Mouse (Mus musculus) thymus, postnatal 0 days (tissue): ENCODE data around the gene Gm4131. TPM values are rescaled to one million over a fixed set of nuclear protein-coding genes. Genes with fewer than 3 reads are reported as not detected.
"Not testable (repeated sequence)": the region's sequence is repeated elsewhere in the genome, so short reads cannot be mapped to it uniquely, and the experiment has no call there.

Experiments used
- DNase-seq: peaks from one replicate; pipeline ENCODE4 v3.0.0-alpha.2; 2015; ENCODE audit warnings: low spot score
- polyA plus RNA-seq: library from polyadenylated mRNA; unstranded; fragments of >200 nt; fragmentation: Nextera tagmentation; extraction: Ambion mirVana; gene quantifications from 2 replicates; pipeline ENCODE4 v1.2.1, GENCODE M21; 2015

The Gm4131 gene
- polyA plus RNA-seq = not detected in 2 replicates

DNA sequence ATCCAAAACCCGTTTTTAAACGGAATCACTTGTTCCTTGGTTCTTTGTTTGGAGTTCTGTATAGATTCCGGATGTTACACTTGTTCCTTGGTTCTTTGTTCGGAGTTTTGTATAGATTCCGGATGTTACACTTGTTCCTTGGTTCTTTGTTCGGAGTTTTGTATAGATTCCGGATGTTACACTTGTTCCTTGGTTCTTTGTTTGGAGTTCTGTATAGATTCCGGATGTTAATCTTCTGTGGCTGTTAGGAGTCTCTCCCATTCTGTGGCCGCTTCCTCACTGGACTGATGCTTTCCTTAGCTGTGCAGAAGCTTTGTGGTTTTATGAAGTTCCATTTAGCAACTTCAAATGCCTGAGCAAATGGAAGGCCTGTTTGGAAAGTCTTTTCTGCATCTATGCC lies at the start of gene Gm4131:
Gene Gm4131, minus strand, starts transcription at position 101 of the 400 bp plus-strand sequence.
- not testable (repeated sequence) for DNase-seq

- no peak for DNase-seq
These were observed 43.2 kb upstream of the Gm4131 start for GRCm38 (mm10) chr14:62609904-62610303.

DNA sequence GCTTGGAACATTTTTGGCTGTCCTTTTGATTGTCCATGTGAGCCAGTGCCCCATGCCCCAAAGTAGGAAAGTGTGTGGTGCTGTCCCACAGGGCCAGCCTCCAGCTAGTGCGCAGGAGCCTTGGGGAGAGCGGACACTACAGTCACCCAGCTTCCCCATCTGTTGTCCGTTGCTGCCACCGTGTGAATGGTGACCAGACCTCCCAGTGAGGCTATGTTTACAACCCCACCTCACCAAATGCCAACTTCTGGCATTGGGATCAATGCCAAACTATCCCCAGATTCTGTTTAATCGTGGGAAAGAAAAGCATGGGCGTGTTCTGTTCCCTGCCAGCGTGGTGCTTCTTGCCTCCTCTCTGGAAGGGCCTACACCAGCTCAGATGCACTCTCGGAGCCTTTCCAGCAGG lies 41.1 kb upstream of the Gm4131 start:
- DNase-seq = no peak

DNA sequence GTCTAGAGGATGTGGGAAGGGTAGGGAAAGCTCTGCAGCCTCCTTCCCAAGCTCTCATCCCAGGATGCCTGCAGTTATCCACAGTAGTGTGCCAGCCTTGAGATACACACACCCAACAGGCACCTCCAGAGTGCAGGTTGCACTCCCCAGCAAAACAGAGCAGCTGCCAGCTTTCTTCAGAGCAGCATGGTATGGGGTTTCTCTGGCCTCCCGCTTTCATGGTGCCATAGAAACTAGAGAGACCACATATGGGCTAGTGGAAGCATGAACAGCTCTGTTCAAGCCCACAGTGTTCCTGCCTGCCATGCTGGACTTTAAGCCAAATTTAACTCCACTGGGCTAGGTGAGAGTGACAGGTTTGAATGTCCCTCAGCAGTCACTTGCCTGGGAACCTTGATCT lies 36.1 kb upstream of the Gm4131 start:
- no peak for DNase-seq

GRCm38 (mm10) chr14:62602271-62602670 lies 35.5 kb upstream of the Gm4131 start:
- DNase-seq = no peak

- DNase-seq = no peak
These were observed 33.4 kb upstream of the Gm4131 start for GRCm38 (mm10) chr14:62600109-62600522.

DNA sequence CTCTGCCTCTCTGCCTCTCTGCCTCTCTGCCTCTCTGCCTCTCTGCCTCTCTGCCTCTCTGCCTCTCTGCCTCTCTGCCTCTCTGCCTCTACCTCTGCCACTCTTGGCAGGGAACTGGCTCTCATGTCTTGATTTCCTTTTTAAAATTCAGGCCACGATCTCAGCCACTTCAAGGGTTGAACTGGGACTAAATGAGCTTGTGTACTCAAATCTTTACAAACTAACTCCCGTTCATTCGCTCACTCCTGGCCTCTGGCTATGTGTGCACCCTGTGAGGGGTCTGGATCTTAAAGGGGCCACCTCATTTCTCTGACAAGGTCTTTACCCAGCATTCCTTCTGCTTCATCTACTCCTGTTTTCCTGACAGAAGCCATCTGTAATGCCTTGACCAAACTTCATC lies 18.6 kb upstream of the Gm4131 start:
- no peak for DNase-seq

GRCm38 (mm10) chr14:62584637-62585036 lies 17.9 kb upstream of the Gm4131 start:
- no peak for DNase-seq

DNA sequence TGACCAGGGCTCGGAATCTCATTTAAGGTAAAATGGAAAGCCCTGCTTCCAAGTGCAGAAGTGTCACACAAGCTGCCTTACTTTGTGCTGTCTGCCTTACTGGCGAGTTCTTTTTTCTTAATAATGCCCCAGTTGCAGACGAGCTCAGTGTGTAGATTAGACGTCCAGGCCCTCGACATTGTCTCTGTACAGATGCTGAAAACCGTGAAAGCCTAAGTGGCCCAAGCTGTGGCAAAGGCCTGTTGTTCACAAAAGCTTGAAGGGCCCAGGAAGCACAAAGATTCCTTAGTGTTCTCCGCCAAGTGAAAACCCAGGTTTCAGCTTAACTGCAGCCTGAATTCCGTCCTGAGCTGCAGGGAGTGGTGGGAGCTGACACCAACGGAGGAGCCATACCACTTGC lies 15.0 kb upstream of the Gm4131 start:
- no peak for DNase-seq

DNA sequence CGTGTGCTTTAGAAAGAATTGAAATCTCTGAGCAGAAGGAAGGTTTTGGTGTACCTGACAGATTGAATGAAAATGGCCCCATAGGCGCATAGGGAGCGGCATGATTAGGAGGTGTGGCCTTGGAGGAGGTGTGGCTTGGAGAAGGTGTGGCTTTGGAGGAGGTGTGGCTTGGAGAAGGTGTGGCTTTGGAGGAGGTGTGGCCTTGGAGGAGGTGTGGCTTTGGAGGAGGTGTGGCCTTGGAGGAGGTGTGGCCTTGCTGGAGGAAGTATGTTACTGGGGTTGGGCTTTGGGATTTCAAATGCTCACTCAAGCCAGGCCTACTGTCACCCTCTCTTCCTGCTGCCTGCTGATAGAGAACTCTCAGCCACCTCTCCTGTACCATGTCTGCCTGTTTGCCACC lies 14.2 kb upstream of the Gm4131 start:
- DNase-seq = no peak

DNA sequence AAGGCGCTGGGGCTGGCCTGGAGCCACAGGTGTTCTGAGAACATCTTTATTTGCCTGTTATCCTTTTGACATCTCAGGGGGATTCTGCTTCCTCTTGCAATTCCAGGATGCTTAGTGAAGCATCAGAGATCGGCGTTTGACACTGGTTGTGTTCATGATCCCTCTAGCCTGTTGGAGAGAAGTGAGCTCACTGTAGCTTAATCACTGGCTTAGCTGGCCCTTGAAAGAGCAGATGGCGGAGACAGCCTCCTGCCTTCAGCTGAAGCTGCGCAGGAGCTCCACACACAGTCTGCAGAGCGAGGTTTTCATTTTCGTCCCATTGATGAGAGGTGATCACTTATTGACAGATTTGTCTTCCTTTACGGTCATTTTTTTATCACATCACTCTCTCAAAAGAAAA lies 9.1 kb upstream of the Gm4131 start:
- no peak for DNase-seq

DNA sequence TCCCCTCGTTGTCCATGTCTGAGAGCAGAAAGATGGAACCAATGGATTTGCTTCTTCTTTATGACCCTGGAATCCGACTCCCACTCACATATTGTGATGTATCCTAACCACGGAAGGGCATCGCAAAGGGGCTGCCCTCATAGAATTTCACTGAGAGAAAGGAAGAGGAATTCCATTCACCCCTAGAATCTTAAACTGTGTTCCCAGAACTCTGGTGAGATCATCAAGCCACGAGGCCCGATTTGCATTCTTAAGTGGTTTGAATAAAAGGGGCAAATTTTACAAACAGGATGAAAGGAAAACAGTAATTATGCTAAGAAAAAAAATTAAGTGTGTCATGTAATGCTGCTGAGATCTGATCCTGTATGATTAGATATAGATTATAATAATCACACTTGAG lies 8.2 kb upstream of the Gm4131 start:
- DNase-seq = no peak

DNA sequence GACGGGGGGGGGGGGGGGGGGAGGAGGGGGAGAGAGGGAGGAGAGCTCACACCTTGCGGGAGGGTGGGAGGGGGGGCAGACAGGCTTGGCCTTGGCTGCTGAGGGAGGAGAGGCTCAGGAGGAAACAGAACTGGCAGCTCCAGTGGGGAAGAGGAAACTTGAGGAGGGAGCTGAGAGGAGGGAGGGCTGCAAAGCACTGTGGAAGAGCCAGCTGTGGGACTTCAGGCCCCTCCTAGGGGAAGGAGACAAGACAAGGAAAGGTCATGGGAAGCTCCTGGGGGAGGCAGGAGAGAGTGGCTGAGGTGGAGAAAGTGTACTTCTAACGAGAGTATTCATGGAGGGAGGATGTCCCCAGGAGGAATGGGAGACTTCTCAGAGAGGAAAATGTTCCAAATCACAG lies 6.7 kb upstream of the Gm4131 start:
- no peak for DNase-seq

DNA sequence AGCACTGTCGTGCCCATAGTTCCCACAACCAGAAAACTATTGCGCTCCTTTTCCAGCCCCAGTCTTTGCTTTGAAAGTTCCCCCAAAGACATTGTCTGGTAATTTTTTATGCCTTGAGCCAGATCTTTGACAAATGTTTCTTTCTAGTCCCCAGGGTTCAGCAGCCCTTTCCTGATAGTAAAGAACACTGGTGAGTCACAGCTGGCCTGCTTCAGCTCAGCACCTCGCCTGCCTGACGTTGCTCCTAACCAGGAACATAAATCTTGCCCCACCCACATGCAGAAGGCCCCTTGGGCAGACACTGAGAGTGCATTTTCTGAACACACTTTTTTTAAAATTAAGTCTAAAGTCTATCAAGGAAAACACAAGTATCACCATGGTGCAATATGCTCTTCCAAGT lies 3.6 kb upstream of the Gm4131 start:
- DNase-seq = no peak

DNA sequence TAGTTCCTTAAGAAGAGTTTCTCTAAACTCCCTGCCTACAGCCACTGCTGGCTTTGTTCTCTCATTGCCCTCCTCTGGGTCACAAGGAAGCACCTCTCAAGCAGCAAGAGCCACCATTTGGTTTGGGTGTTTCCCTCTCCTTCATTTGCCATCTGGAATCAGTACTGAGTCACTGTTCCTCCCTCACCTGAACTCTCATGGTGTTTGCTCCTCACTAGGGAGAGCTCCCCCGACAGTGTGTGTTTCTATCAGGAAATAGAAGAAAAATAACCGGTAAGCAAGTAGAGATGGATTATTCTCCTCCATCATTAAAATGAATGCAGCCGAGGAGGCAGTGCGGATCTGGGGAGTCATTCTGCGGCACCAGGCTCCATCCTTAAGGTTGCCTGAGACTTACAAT lies 2.7 kb upstream of the Gm4131 start:
- no peak for DNase-seq

DNA sequence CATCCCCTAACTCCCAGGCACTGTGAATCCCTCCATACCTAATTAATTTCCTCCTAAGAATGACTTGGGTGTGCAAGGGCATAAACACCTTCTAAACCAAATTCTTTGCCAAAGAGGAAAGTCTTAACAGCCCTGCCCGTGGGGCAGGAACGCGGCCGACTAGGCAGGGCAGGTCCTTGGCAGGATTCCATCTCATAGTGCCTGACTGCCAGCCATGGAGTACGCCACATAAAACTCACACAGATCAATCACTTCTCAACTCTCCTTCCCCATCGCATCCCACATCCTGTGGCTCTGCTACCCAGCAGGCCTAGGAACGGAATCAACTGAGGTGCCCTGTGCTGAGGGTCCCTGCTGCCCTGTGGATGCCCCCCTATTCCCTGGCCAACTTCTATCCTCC lies 3.0 kb downstream of the Gm4131 start:
- no peak for DNase-seq

GRCm38 (mm10) chr14:62561875-62562748 lies 4.6 kb downstream of the Gm4131 start:
- no peak for DNase-seq

- DNase-seq = no peak
These were observed 9.6 kb downstream of the Gm4131 start for GRCm38 (mm10) chr14:62557111-62557510.

GRCm38 (mm10) chr14:62555840-62556810 lies 10.6 kb downstream of the Gm4131 start:
- DNase-seq = no peak

DNA sequence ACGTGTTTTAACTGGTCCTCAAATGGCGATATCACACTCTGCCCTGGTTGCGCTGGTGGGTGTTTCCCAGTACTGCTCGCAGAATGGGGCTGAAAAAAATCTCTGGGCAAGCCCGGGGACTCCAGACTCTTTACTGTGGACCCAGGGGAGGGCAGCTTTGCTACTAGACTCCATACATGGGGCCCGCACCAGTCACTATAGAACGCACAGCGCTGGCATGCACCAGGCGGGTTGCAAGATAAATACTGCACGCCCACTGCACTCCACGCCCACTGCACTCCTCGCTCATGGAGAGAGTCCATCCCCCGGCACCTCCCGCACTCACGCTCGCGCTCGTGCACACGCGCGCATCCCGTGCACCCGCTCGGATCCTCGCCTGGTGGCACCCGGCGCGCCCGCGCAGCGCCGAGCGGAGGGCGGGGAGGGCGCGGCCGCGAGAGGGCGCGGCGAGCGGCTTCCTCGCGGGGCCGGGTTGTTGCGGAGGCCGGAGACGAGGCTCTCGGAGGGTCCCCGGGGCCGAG lies 11.4 kb downstream of the Gm4131 start, which contains the start of gene Fam124a:
Gene Fam124a, plus strand, starts transcription at position 429 of the 521 bp plus-strand sequence.
- peak; percentile 52 for DNase-seq

DNA sequence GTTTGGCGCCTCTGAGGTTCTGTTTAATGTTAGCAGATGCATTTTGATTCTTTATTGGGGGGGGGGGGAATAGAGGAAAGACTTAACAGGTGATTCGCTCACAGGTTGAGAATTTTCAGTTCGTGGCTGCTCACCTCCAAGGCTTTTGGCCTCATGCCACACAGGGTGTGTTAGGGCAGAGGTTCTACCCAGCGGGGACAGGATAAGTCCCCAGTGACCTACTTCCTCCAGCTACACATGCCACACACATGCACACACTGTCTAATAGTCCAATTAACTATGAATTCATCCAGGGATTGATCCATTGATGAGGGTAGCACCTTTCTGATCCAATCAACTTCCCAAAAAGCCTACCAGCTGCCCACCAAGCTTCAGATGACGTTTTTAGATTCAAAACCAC lies 12.9 kb downstream of the Gm4131 start:
- no peak for DNase-seq

- DNase-seq = no peak
These were observed 13.9 kb downstream of the Gm4131 start for GRCm38 (mm10) chr14:62552771-62553170.
